Mouse (Mus musculus) c-Kit-negative CD71-positive TER-119-positive erythroid progenitor cells, embryonic 14.5 days (primary cell): ENCODE data around the gene Exph5.
A peak's percentile ranks its signal among the peaks of the same experiment; 100 is the strongest.

Experiments
- DNase-seq: peaks from one replicate; pipeline ENCODE4 v3.0.0-alpha.2; 2013; ENCODE audit warnings: low read depth, low spot score

Exph5 gene

DNA sequence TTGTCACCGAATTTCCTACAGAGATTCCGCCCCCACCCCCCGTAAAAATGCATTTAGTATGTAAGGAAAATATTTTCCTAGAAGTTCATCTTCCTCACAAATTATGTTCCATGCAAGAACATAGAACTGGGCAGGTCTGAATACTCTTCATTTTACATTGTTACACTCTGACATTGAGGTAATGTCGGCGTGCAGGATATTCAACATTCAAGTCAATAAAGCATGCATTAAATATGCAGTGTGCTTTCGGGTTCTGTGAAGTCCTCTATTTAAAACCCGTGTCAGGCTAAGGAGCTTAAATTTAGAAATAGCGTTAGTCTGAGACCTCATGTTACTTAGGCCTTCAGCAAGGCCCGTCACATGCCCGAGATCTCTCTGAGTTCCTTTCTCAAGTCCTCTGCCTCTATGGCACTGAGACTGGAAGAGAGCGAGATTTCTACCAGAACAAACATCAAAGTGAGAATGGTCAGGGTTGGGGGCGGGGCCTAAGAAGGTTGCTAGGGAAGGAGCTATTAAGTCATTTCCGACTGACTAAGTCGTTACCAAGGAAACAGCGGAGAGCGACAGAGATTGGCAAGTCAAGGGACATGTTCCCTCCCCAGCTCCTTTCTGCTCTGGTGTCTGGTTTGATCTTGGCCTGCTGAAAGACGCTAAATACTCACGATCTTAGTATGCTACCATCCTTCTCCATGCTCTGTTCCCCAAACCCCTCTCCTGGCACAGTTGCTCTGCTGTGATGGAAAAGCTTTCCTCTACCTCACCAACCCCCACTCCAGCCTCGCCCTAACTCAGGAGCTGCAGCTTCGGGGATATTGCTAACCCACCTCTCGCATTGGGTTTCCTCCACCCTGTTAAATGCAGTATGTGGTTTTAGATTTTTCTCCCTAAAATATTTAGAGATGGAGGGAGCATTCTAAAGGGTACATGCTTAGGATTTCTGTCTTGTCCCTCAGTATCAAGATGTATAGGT is 103.6 kb downstream of the Exph5 start:
- DNase-seq: no peak

DNA sequence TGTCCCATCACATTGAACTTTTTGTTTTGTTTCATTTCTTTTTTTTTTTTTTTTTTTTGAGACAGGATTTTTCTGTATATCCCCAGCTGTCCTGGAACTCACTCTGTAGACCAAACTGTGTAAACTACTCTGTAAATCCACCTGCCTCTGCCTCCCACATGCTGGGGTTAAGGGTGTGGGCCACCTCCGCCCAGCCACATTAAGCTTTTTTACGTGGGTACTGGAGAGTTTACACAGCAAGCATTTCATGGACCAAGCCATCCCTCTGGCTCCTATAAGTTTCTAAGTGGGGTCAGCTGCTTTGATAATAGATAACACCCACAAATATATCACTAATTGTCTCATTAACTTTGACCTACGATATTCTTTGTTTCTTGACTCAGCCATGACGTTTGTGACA is 107.1 kb downstream of the Exph5 start:
- no peak for DNase-seq

DNA sequence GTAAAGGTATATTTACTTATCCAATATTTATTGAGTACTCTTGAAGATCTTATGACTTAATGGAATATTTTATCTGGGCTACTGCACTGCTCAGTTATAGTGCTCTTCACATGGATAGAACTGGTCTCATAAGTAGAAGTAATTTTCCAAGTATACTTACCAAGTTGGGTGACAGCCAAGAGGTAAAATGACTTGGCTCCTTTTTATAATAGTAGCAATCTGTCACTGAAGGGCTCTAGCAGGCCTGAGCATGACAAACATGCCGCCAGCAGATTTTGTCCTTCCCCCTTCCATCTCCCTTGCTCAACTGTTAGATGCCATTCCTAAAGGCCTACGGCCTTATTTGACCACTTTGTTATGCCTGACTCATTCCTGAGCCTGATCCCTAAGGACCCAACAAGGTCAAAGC is 107.5 kb downstream of the Exph5 start:
- no peak for DNase-seq

DNA sequence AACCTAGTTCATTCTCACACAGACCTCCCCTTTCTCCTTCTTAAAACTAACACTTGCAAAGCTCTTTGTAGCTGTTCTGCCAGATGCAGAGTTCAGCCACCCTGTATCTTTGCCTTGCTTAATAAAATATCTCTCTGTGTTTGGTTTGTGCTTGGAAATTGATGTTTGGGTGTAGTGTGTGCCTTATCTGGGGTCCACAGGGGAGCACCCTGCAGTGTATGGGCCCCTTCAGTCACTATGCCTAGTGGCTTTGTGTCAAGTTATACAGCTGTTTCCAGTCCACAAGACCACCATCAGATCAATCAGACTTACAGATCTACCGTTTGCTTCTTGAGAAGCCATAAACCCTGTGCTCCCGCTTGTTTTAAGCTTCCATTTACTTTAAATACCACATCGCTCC is 108.0 kb downstream of the Exph5 start:
- no peak for DNase-seq

DNA sequence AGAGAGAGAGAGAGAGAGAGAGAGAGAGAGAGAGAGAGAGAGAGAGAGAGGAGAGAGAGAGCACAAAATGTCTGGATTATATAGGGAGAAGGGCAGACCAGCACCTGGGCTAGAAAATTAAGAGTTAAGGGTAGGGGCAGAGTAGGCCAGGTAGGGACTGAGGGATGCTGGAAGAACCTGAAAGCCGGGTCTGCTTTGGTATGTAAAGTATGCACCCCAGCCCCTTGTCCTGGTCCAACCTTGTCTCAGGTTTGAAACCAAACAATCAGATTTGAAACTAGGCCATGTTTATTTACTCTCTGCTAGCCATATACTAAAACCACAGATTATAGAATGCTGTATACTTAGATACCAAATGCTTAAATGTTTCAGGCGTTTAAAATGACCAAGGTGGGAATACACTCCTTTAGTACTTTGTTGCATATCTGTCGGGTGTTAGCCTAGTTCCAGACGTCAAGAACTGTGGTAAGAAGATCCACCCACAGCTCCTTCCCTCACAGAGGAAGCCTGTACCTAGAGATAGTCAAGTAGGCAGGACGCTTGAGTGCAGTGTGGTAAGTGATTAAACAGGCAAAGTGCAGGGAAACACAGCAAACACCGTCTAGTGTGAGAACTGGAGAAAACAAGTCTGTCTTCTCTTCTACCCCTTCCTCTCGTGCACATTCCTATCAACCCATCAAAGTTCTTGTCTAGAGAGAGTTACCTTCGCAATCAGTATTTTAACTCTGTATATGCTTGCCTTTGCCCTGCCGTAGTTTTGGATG is 120.8 kb downstream of the Exph5 start:
- DNase-seq: peak; percentile 47

DNA sequence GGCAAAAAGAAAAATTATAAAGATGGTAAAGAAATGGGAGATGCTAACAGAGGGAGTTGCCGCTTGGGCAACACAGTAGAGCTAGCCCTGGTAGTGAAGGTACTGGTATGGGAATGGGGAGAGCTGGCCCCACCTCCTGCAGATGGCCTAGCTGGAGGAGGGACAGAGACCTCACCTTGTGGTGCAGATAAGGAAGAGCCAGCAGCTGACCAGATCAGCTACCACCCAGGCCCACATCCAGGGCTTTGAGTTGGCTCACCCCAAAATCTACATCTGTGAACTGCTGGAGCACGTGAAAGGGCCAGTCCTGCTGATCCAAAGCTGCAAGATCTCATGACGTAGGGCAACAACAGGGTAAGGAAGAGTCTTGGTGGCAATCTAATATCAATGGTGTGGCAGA is 125.3 kb downstream of the Exph5 start:
- no peak for DNase-seq
